Mouse (Mus musculus) right cerebral cortex, postnatal 10 days (tissue): ENCODE data around the gene Fn1.
A peak's percentile ranks its signal among the peaks of the same experiment; 100 is the strongest.

Source experiments
- DNase-seq, 2 experiments: peaks; one replicate each; pipeline ENCODE4 v3.0.0; 2021; ENCODE audit warnings: low spot score in 2 of 2

Fn1 gene

DNA sequence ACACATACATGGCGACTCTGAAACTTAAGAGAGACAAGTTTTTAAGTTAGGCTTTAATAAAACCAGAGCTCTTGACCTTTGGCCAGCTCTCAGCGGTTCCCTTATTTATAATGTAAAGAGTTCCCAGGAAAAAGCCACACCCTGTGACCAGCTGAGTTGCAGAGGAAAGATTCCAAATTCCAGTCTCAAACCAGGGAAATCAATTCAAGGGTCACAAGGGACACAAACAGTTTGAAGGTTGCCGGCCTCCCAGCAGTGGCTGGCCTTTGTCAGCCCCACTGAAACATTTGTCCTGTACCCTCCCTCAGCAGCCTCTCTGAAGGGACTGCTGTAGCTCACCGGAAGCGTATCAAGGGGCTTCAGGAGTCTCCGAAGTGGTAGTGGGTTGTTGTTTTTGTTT lies 2.3 kb downstream of the Fn1 start:
- DNase-seq: no peak

DNA sequence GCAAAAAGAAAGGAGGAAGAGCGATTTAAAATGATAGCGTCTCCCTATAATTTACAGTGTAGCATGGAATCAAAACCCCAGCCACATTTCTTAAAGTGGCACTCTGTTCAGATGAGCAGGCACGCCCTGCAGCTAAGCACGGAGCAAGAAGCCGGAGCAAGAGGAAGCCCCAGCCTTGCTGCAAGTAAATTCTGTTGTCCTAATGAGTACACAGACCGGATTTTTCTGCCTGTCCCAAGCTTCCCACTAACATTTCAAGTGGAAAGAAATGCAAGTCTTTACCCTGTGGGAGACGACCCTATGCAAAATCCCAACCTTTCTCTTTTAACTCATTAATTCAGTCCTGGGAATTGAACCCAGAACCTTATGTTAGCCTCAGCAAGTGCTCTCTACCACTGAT lies 4.8 kb downstream of the Fn1 start:
- no peak for DNase-seq

DNA sequence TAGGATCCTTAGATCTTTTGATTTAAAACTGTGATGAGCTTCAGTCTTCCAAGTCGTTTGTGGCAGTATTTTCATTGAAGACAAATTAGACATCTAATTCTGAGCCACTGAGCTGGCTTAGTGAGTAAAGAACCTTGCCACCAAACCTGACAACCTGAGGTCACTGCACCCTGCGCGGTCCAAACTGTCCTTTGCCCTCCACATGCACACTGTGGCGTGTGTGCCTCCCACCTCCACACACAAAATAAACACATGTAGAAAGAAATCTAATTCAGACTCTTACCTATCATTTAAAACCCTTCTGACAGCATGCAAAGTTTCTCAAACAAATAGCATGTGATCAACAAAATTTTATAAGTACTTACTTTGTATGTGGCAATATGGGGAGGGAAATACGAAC lies 6.2 kb downstream of the Fn1 start:
- DNase-seq: no peak

DNA sequence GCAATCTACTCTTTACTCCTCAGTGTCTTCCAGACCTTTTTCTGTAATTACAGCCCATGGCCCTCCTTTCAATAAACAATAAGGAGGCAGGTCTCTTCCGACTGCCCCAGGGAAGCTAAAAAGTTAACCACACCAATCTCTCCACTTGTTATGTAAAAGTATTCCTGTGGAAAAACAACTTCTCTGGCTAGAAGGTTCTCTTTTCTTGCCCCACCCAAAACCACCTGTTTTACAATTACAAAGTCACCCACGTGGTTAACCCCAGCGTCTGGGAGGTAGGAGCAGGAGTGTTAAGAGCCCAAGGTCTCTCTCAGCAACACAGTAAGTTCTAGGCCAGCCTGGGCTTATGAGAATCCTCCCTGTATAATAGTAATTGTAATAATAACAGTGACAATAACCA lies 7.0 kb downstream of the Fn1 start:
- DNase-seq: no peak

DNA sequence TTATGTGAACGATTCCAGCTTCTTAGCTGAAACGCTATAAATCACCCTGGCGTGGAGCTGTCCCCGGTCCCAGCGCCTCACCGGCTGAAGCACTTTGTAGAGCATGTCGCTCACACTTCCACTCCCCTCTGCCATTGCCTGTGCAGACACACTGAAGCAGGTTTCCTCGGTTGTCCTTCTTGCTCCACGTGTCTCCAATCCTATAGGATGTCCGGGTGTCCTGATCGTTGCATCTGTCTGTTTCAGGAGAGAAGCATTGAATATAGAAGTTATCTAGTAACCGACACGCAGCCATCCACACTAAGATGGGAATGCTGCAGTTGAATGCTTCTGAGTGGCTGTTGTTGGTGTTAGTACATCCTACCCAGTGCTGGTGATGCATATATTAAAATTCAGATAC lies 7.5 kb downstream of the Fn1 start:
- no peak for DNase-seq

DNA sequence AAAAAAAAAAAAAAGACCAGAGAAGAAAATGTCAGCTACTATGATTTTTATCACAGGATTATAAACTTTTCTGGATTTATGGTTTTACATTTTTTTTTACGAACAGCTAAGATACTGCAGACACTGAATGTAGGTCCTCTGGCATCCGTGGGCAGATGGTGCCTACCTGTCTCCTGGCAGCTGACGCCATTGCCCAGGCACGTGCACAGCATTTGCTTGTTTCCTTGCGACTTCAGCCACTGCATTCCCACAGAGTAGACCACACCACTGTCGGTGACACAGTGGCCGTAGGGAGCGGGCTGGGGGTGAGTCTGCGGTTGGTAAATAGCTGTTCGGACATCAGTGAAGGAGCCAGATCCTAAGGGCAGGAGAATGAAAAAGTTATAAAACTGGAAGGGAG lies 10.2 kb downstream of the Fn1 start:
- DNase-seq: no peak

DNA sequence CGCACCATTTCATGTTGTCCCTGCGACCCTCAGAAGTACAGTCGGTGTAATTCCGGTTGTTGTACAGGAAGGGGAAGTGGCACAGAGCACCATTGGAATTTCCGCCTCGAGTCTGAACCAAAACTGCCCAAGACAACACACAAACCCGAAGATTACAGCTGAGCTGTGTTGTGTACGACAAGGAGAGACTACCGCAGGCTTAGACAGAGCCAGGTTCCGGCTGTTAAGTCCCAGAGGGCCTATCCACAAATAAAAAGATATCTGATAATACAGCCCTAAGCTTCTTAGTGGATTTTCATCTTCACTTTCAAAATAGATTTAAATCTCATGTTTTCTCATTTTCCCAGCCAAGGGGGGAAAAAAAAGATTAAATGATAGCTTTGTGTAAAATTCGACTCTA lies 11.8 kb downstream of the Fn1 start:
- no peak for DNase-seq

DNA sequence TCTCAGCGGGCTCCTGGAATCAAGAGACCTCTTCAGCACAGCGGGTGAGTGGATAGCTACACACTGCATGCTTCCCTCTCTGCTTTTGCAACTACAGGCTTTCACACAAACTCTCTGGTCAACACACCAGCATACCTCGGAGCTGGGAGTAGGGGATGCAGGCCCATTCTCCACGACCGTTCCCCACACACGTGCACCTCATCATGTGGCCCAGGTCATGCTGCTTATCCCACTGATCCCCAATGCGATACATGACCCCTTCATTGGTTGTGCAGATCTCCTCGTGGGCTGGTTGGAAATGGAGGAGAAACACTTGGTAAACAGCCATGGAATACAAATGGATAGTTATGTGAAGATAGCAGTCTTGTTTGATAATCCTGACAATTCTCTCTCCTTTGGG lies 12.8 kb downstream of the Fn1 start:
- DNase-seq: no peak

DNA sequence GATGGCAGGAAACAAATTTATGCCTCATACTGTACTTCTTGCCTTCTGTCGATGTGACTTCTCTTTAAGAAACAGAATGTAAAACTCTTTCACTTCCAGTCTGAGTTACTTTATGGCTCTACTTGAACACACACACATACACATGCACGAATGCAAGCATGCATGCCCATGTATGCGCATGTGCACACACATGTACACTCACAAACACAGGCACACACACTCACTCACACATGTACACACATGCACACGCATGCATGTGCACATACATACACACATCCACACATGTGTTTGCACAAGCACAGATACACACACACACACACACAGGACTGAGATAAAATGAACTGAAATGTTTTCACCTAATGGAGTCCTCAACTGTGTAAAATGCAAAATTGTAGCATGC lies 16.3 kb downstream of the Fn1 start:
- DNase-seq: no peak

DNA sequence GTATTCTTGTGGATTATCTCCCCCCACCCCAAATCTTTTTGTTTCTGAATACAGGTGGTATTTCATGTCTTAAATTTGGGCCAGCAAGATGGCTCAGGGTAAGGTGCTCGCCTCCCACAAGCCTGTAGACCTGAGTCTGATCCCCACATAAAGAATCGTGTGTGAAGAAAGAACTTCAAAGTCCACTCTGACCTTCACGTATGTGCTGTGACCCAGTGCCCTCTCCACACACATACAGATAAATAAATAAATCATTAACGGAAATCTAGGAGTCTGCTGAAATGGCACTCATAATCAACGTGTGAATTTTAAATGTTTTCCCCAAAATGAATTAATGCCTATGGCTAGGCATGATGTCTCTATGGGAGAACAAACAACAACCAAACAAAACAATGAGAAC lies 16.9 kb downstream of the Fn1 start:
- DNase-seq: no peak

DNA sequence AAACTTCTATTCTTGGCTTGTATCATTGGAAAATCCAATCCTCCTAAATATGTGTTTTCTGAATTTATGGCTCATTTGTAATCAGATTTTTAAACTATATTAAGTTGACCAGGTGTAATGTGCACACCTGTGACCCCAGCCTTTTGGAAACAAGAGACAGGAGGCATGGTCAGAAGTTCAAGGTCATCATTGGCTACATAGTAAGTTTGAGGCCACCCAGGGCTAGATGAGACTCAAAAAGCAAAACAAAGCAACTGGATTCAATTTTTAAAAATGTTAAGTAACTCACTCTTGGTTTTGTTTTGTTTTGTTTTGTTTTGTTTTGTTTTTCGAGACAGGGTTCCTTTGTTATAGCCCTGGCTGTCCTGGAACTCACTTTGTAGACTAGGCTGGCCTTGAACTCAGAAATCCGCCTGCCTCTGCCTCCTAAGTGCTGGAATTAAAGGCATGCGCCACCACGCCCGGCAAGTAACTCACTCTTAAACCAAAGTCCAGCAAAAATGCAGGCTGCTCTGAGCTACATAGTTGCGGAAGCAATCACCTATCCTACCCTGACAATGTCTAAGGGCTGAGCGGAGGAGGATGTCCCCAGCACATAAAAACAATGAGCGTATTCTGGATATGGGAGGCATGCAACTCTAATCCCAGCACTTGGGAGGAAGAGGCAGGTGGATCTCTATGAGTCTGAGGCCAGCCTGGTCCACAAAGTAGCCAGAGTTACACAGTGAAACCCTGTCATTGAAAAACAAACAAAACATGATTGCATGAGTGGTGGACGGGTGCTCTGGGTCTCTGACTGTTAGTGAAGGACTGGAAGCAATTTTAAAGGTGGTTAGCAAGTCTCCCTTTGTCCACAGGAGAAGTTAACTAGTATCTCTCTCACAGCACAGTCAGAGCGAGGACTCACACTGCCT lies 17.6 kb downstream of the Fn1 start:
- no peak for DNase-seq

DNA sequence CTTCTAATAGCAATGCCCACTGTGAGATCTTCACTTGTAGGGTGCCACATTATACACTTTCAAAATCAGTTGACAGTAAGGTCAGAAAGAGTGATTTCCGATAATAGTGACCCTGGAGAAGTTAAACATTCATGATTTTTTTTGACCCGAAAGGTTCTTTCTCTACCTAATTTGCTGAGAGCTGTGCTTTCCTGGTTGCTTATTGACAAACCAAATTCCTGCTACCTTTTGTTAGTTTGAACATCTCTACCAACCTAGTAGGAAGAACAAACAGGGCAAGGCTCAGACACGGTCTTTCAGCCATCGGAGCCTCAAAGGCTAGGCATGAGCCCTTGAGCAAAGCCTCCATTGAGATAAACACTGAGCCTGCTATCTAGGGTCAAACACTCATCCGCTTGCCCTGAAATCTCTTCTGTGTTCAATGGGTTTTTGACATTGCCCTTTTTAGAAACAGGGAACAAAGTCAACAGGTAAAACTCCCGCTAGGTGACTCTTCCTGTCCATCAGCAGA lies 18.5 kb downstream of the Fn1 start:
- DNase-seq: no peak

DNA sequence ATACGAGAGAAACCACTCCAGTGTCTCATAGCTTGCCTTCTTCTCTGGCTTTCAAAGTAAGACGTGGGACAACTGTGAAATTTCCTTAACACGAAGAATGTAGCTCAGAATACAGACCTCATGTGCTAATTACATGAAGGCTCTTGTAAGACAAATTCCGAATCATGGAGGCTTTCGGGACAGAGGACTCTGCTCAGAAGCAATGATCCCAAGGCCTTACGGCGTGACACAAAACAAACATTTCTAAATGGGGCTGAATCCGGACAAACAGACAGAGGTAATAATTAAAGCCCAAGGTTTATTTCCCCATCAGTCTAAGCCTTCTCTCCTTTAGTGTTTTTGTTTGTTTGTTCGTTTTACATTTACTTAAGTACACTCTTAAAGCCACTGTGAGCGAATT lies 20.6 kb downstream of the Fn1 start:
- DNase-seq: no peak

DNA sequence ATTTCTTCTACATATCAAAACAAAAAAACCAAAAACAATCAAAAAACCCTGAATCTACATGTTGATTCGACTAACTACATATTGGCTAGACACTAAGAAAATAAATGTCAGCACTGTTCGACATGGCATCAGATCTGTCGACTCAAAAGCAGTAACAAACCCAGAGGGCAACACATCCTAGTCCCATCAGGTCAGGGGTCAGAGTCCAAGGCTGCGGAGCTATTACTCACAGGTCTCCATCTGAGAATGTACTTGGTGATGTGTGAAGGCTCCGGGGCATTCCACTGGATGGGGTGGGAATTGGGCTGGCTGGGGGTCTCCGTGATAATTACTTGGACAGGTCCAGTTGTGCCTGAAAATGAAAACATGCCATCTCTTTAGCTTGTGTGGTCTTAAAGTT lies 21.2 kb downstream of the Fn1 start:
- no peak for DNase-seq

DNA sequence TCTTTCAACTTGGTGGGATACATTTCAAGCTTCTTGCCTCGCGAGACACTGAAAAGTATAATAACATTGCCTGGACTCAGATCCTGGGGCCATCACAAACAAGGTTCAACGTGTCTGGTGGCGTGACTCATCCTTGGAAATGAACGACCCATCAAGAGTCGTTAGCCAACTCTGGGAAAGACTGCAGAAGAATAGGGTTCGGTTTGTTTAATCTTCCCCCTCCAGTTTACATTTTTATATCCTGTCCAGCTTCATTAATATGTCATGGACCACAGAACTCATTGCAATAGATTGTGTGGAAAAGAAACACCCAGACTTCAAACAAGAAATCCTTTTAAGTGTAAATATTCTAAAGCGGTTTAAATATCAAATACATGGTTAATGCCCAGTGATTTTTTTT lies 22.8 kb downstream of the Fn1 start:
- DNase-seq: no peak

DNA sequence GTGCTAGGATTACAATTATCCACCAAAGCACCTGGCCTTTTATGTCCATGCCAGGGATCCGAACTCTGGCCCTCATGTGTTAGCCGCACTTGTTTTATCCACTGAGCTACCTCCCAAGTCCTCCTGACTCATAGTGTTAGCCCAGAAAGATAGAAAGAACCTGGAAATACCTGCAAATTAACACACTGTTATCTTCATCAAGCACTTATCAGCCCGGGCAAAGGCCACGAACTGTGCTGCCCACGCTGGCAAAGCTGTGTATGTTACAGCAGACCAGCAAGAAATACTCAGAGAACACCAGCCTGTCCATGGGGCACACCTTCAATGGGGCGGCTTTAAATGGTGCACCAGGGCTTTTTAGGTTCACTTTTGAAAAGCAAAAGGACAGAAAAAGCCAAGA lies 29.4 kb downstream of the Fn1 start:
- DNase-seq: no peak

DNA sequence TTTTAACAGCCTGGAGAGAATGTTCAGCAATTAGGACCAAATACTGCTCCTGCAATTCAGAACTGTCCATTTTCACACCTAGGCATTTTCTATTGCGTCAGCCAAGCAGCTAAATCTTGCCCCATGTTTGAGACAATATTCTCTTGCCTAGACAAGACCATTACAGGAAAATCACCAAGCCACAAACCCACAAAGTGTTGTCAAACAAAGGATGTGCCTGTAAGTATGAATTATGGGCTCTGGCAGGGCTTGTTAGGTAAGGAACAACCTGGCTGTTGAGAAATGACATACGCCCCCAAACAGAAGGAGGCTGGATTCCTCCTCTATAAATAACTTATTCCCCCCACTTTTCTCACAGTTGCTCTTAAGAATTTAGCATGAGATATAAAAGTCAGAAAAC lies 31.5 kb downstream of the Fn1 start:
- no peak for DNase-seq

DNA sequence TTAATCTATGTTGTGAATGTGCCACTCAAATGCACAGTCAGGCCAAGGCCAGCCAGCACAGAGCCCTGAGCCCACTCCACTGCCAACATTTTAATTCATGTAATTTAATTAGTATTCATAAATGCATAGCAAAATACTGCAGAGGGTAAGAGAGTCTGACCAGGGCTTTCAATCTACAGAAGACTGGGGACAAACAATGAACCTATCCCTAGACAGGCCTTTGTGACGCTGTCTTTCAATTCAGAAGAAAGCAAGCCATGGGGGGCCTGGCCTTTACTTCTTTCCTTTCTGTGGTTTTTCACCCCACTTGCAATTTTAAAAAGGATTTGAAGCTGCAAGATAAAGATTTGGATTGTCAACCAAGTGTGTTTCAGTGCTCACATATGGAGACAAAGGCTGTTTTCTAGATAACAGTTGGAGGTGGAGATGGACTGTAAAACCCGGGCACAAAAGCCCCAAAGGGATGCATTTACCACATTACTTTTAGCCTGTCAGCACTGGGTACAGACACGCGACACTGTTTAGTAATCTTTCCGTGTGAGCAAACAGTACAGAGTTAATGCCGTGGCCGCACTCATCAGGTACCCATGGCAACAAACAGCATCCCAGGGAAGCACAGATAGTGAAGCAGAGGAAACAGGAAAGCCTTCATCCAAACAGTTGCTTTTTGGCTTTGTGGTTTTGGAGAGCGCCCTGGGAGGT lies 38.3 kb downstream of the Fn1 start:
- DNase-seq: peak; percentile 33 to 49

DNA sequence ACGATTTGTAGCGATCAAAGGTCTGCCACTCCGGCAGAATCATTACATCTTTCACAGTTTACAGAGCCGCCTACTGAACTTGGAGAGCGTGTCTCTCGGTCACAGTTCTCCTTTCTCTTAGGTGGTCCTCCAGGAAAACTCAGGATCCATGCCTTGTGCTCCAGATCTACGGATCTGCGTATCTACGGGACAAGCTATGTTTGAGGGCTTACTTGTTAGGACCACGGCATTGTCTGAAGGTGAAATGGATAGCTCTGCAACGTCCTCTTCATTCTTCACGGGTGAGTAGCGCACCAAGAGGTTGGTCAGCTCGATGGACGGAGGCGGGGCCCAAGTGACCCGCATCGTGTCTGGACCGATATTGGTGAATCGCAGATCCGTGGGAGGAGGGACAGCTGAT lies 40.7 kb downstream of the Fn1 start:
- DNase-seq: no peak

DNA sequence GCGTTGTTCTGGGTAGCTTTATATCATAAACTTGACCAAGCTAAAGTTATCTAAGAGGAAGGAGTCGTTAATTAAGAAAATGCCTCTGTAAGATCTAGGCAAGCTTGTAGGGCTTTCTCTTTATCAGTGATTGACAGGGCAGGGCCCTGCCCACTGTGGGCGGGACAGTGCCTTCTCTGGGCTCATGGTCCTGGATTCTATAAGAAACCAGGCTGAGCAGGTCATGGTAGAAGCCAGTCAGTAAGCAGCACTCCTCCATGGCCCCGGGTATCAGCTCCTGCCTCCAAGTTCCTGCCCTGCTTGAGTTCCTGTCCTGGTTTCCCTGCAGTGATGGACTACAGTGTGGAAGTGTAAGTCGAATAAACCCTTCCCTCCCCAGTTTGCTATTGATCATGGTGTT lies 43.1 kb downstream of the Fn1 start:
- no peak for DNase-seq

DNA sequence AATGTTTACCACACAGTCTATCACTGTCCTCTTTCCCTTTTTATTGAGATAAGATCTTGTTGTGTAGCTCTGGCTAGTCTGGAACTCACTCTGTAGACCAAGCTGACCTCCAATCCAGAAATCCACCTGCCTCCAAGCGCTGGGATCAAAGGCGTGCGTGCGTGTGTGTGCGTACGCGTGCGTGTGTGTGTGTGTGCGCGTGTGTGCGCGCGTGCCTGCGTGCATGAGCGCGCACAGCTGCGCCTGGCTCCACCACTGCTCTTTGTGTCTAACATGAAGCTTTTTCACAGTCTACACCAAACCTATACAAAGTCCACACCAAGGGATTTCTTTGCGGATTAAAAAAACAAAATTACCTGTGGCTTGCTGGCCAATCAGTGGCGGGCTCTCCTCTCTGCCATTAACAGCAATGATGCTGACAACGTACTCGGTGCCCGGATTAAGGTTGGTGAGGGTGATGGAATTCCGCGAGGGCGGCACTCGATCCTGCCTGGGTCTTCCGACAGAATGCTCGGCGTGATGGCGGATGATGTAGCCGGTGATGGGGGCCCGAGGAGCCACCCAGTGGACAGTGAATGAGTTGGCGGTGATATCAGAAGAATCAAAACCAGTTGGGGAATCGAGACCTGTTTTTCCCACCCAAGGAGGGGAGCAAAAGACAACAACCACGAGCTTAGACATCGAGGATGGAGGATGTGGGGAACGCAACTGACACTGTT lies 43.8 kb downstream of the Fn1 start:
- DNase-seq: no peak

DNA sequence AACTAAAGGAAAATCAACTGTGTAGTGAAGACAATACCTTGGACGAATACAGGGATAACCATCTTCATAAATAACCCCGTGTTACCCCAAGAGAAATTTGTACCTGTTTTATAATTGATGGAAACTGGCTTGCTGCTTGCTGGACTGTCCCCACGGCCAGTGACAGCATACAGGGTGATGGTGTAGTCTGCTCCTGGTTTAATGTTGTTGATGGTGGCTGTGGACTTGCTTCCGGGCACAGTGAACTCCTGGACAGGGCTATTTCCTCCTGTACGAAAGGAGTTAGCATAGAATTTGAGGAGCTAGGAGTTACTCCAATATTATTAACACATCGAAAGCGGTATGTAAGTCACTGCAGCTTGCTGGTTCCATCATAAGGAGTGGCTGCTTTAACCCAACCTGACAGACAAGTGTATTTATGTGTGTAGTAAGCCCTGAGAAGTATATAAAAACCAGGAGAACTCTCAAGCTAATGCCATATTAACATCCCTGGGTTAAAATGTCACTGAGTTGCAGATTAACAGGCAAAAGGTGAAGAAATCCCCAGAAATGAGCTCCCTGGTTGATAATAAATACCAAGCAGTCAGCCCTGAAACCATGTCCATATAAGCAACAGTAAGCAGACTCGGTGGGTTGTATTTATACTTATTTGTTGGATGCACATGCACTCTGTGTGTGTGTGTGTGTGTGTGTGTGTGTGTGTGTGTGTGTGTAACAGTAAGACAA lies 46.2 kb downstream of the Fn1 start:
- no peak for DNase-seq
